Mouse (Mus musculus) retina, postnatal 7 days (tissue): ENCODE results near the gene Lcn5.
"Not testable (repeated sequence)": the region's sequence is repeated elsewhere in the genome, so short reads cannot be mapped to it uniquely, and the experiment has no call there.

Experiments used
- DNase-seq: peaks from one replicate; pipeline ENCODE4 v3.0.0-alpha.2; 2012; ENCODE audit warnings: low read depth, low spot score

Lcn5 gene

DNA sequence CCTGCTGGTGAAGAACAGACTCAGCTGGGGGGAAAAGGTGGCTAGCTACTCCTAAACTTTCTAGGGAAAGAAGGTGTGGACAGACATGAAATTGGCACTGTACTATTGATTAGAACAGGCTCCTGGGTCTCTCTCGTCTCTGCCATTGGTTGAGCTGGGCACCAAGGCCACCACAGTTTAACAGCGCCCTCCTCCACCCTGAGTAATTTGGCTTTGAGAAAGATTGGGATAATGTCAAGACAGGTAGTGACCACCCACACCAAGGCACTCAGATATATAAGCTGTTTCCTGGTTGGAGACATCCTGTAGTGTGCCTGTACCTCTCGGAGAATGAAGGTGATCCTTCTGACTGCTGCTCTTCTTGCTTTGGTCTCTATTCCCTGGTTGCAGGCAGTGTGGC is 18.7 kb downstream of the Lcn5 start, which contains the start of gene Lcn6:
Gene Lcn6 (plus strand): TSS at position 301 of the 400 bp plus-strand sequence.
- DNase-seq = no peak

- DNase-seq = no peak
Observed at GRCm38 (mm10) chr2:25679559-25679958, 21.8 kb downstream of the Lcn5 start.

DNA sequence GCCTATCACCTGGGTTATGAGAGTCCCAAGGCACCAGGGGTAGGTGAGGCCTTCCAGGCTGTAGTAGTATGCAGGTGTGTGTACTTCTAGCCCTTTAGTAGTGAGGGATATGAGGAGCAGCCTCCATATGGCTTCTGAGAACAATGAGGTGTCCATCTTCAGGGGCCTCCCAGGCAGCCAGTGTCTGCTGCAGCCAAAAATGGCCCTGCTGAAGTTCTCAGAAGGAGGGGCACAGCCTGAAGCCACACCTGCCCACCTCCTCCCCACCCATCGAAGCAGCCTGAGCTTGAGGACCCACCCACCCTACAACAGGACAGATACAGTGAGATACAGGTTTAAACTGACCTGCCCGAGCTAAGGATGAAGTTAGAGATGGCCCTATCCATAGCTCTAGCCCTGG is 24.7 kb downstream of the Lcn5 start, which contains the start of gene Lcn10:
Gene Lcn10 (plus strand): TSS at position 301 of the 400 bp plus-strand sequence.
- no peak for DNase-seq

DNA sequence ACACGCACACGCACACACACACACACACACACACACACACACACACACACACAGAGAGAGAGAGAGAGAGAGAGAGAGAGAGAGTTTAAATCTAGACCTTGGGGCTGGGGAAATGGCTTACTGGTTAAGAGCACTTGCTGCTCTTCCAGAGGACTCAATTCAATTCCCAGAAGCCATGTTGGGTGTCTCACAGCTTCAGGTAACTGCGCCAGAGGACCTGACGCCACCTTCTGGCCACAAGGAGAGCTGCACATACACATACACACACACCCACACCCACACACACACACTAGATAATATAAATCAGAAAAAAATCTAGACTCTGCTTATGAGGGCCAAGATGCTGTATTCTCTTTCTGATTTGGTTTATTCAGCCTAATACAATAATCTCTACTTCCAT is 29.2 kb downstream of the Lcn5 start:
- DNase-seq = no peak

GRCm38 (mm10) chr2:25694605-25695004 is 36.9 kb downstream of the Lcn5 start:
- peak; percentile 47 for DNase-seq

GRCm38 (mm10) chr2:25696951-25697350 is 39.2 kb downstream of the Lcn5 start:
- no peak for DNase-seq

DNA sequence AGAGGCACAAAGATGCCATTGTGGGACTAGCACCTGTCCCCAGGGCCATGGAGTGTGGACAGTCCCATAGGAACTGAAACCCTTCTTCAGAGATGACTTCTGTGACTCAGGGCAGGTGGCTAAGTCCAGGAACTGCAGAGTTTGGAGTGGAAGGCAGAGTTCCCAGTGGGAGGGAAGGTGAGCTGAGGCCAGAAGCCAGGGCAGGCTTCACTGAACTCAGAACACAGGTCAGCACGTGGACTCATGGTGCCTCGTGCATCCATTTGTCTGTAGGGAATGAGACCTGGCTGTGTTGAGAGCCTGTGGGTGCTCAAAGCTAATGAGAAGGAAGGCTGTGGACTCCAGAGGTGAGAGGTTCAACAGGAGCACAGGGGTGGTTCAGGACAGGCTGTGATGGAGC is 40.9 kb downstream of the Lcn5 start:
- no peak for DNase-seq

DNA sequence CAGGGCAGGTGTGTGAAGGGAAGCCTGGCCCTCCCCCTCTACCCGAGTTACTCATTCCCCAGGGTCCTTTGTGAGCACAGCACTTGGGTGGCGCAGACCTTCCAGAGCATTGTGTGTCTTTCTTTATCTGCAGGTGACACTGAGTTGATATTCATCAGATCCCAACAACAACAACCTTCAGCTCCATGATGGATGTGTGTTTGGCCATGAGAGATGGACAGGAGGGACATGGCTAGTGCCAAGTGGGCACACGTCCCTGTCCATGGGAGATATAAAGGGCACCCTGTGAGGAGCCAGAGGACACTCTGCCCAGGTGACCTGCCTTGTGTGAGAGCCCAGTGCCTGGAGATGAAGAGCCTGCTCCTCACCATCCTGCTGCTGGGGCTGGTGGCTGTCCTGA is 42.0 kb downstream of the Lcn5 start, which contains the start of gene Obp2a:
Gene Obp2a (plus strand): TSS at position 301 of the 400 bp plus-strand sequence.
- DNase-seq = not testable (repeated sequence)

DNA sequence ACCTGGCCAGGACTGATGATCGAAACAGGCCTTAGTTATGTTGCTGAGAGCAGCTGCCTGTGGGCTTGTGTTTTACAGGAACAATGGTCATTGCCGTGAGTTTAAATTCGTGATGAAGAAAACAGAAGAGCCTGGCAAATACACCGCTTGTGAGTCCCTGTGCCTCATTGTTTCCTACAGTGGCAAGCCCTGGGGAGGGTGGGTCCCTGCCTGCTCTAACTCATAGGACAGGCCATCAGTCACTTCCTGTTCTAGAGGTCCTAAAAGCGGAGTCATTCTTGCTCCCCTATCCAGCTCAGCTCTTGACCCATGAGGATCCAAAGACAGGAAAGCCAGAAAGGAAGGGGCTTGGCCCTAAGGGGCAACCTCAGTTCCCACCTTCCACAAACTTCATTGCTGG is 43.2 kb downstream of the Lcn5 start:
- no peak for DNase-seq

- no peak for DNase-seq
Observed at GRCm38 (mm10) chr2:25703706-25704105, 46.0 kb downstream of the Lcn5 start.

GRCm38 (mm10) chr2:25706643-25707481 is 49.1 kb downstream of the Lcn5 start, which contains the start of gene Bmyc:
Gene Bmyc (plus strand): TSS chr2:25706739.
- DNase-seq = peak; percentile 73

DNA sequence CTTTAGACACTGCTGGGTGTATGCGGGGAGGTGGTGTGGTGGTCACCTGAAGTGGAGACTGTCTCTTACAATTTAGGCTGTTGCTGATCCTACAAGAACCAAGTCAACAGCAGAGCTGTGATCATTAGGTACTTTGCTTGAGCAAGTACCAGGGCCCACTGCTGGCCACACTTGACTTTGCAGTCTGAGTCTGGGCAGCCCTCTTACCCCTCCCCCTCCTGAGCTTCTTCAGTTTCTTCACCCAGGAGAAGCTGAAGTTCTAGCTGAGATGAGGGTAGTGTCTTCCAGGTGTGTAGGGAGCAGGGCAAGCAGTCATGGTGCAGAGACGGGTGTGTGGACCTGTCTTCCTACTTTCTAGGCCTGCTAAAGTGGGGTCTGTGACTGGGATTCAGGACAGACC is 50.4 kb downstream of the Lcn5 start:
- DNase-seq = peak; percentile 13

DNA sequence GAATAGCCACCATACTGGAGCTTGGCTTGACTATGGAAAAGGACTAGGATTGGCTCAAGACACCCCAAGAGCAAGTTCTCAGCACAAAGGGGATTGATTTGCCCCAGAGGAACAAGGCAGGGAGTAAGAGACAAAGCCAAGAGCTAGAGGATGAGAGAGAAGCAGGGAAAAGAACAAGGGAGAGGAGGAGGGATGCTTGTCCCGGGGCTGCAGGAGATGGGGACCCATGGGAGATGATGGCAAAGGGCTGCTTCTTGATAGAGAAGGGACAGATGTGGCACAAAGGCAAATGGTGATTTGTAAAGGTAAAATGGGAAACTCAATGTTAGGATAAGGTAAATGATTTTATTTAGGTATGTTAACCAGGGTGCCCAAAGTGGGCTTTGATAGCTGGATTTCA is 51.3 kb downstream of the Lcn5 start:
- DNase-seq = not testable (repeated sequence)

DNA sequence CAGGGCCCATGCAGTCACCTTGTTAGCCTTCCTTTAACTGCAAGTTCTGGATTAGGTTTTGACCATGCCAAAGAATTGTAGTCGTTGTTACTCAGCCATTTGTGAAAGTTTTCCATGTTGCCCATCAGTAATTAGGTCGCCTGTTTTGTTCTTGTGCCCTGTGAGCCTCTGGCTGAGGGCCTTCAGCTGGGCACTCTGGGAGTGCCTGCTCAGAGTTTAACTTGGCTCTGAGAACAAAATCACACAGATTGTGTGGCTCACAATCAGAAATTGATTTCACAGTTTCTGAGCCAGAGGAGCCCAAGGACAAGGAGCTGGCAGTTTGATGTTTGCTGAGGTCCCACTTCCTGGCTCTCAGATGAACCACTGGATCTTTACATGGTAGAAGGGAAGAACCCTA is 52.0 kb downstream of the Lcn5 start:
- not testable (repeated sequence) for DNase-seq
